Mouse (Mus musculus): ENCODE measurements around the gene Dcst1.

GRCm38 (mm10) chr3:89391663-89392511 lies 26.8 kb upstream of the Dcst1 start:
- TF ChIP-seq CTCF (IDR thresholded peaks at IDR 0.05; ENCODE audit: borderline replicate concordance, insufficient read depth, low read length) (no peak), POLR2A (IDR thresholded peaks at IDR 0.05; ENCODE audit: low read depth, low read length) (peak; percentile 71)

All from embryonic fibroblast, embryonic 13.5 days (primary cell).